Mouse (Mus musculus) stomach, embryonic 16.5 days (tissue): Measurements from ENCODE around the gene Cdkal1. TPM values are rescaled to one million over a fixed set of nuclear protein-coding genes. Genes with fewer than 3 reads are reported as not detected.

Experiments used
- ATAC-seq: fragments of 200-750 bp; cut with Nextera tagmentation; 2 replicates; pipeline ENCODE4 v1.8.0; 2017; ENCODE audit warnings: moderate number of reproducible peaks, moderate TSS enrichment; ENCODE audit not compliant: insufficient read depth, low FRiP score
- H3K27ac ChIP-seq: fragments of 300-500 bp; sonication (generic); 2 replicates; pipeline ENCODE4 v1.5.1; 2014; ENCODE audit warnings: low read length
- H3K27me3 ChIP-seq: fragments of 300-500 bp; sonication (generic); 2 replicates; pipeline ENCODE4 v1.6.1; 2014; ENCODE audit warnings: low read length, control low read depth, mixed read lengths; ENCODE audit not compliant: control insufficient read depth, insufficient read depth
- H3K36me3 ChIP-seq: fragments of 300-500 bp; sonication (generic); 2 replicates; pipeline ENCODE4 v1.6.1; 2014; ENCODE audit warnings: low read length; ENCODE audit not compliant: control insufficient read depth, insufficient read depth
- H3K4me1 ChIP-seq: fragments of 300-500 bp; sonication (generic); 2 replicates; pipeline ENCODE4 v1.6.1; 2014; ENCODE audit warnings: low read length, control low read depth, mixed read lengths; ENCODE audit not compliant: control insufficient read depth, insufficient read depth
- H3K4me2 ChIP-seq: fragments of 300-500 bp; sonication (generic); 2 replicates; pipeline ENCODE4 v1.6.1; 2014; ENCODE audit warnings: low read depth, low read length, mixed read lengths
- H3K4me3 ChIP-seq: fragments of 300-500 bp; sonication (generic); replicated peaks from 2 replicates; pipeline ENCODE4 v1.5.1; 2014; ENCODE audit warnings: mild to moderate bottlenecking, low read length
- H3K9ac ChIP-seq: fragments of 300-500 bp; sonication (generic); 2 replicates; pipeline ENCODE4 v1.6.1; 2014; ENCODE audit warnings: low read length
- H3K9me3 ChIP-seq: fragments of 300-500 bp; sonication (generic); replicated peaks from 2 replicates; pipeline ENCODE4 v1.6.1; 2016; ENCODE audit warnings: low read length, control low read depth; ENCODE audit not compliant: control insufficient read depth
- WGBS: fragments of 180-500 bp; shearing (Covaris S2); extraction: QIAGEN DNeasy Blood & Tissue Kit; methylation state at CpG from one replicate; pipeline ENCODE4 v1.1.7; 2014; 5-methylcytosine and 5-hydroxymethylcytosine counted together
- polyA plus RNA-seq: library from polyadenylated mRNA; unstranded; fragments of >200 nt; fragmentation: Nextera tagmentation; extraction: Ambion mirVana; gene quantifications from 2 replicates; pipeline ENCODE4 v1.2.1, GENCODE M21; 2015

Gene Cdkal1
- polyA plus RNA-seq, 1 experiment from 2014 or later: 29.8 TPM

GRCm38 (mm10) chr13:29202562-29202961 is 652.9 kb downstream of the Cdkal1 start:
- WGBS: 41% methylated on average over 2 of the region's 2 CpGs
- Histone ChIP-seq H3K27ac (peak overlapping the region; percentile 10; the same call in 1 of the 2 replicates), H3K9me3 (no peaks in the 10 kb centered on the region), H3K36me3 (no peaks in the 10 kb centered on the region), H3K4me1 (peaks cover 10% of the 10 kb centered on the region), H3K4me2 (no peak overlapping the region), H3K4me3 (no peak overlapping the region), H3K27me3 (no peaks in the 10 kb centered on the region), H3K9ac (no peak overlapping the region)
- ATAC-seq: peak; percentile 73

GRCm38 (mm10) chr13:29199679-29200078 is 655.8 kb downstream of the Cdkal1 start:
- no peak overlapping the region for H3K9ac ChIP-seq
- peak overlapping the region; percentile 60; the same call in 1 of the 2 replicates for H3K27ac ChIP-seq
- H3K27me3 ChIP-seq: no peaks in the 10 kb centered on the region
- 33% methylated on average over 6 of the region's 6 CpGs for WGBS
- peak; percentile 57; the same call in 1 of the 2 replicates for ATAC-seq
- no peak overlapping the region for H3K4me2 ChIP-seq
- no peaks in the 10 kb centered on the region for H3K9me3 ChIP-seq
- H3K36me3 ChIP-seq: no peaks in the 10 kb centered on the region
- H3K4me3 ChIP-seq: no peak overlapping the region
- peaks cover 10% of the 10 kb centered on the region for H3K4me1 ChIP-seq

- ATAC-seq: no peak
- WGBS: 42% methylated on average over 9 of the region's 9 CpGs
- Histone ChIP-seq H3K27ac (no peak overlapping the region), H3K4me1 (peaks cover 9% of the 10 kb centered on the region; the same call in 1 of the 2 replicates), H3K4me3 (no peak overlapping the region), H3K27me3 (no peaks in the 10 kb centered on the region), H3K9ac (no peak overlapping the region), H3K9me3 (no peaks in the 10 kb centered on the region), H3K4me2 (no peak overlapping the region), H3K36me3 (no peaks in the 10 kb centered on the region)
Measured at GRCm38 (mm10) chr13:29196798-29197498, 658.5 kb downstream of the Cdkal1 start.

- WGBS: 58% methylated on average over 4 of the region's 4 CpGs
- no peaks in the 10 kb centered on the region for H3K9me3 ChIP-seq
- no peak overlapping the region for H3K9ac ChIP-seq
- H3K27me3 ChIP-seq: no peaks in the 10 kb centered on the region
- no peak overlapping the region for H3K4me3 ChIP-seq
- ATAC-seq: no peak
- no peak overlapping the region for H3K4me2 ChIP-seq
- H3K27ac ChIP-seq: no peak overlapping the region
- no peaks in the 10 kb centered on the region for H3K36me3 ChIP-seq
- H3K4me1 ChIP-seq: peaks cover 9% of the 10 kb centered on the region; the same call in 1 of the 2 replicates
Measured at GRCm38 (mm10) chr13:29195722-29196121, 659.8 kb downstream of the Cdkal1 start.

GRCm38 (mm10) chr13:29194946-29195345 is 660.5 kb downstream of the Cdkal1 start:
- no peak for ATAC-seq
- Histone ChIP-seq H3K27me3 (no peaks in the 10 kb centered on the region), H3K9me3 (no peaks in the 10 kb centered on the region), H3K4me2 (no peak overlapping the region), H3K36me3 (no peaks in the 10 kb centered on the region), H3K4me1 (peaks cover 9% of the 10 kb centered on the region; the same call in 1 of the 2 replicates), H3K4me3 (no peak overlapping the region), H3K27ac (no peak overlapping the region), H3K9ac (no peak overlapping the region)
- 74% methylated on average over 4 of the region's 4 CpGs for WGBS

GRCm38 (mm10) chr13:29192697-29193096 is 662.8 kb downstream of the Cdkal1 start:
- Histone ChIP-seq H3K27me3 (no peaks in the 10 kb centered on the region), H3K36me3 (no peaks in the 10 kb centered on the region), H3K4me1 (0 out of 2 replicates have a peak, but pooled peaks cover 4% of the 10 kb centered on the region), H3K27ac (no peak overlapping the region), H3K9me3 (no peaks in the 10 kb centered on the region), H3K4me2 (no peak overlapping the region), H3K4me3 (no peak overlapping the region), H3K9ac (no peak overlapping the region)
- no peak for ATAC-seq
- 68% methylated on average over 3 of the region's 3 CpGs for WGBS

GRCm38 (mm10) chr13:29190548-29190947 is 664.9 kb downstream of the Cdkal1 start:
- no peak overlapping the region for H3K9ac ChIP-seq

GRCm38 (mm10) chr13:29186748-29187147 is 668.7 kb downstream of the Cdkal1 start:
- Histone ChIP-seq H3K36me3 (no peaks in the 10 kb centered on the region), H3K27me3 (no peaks in the 10 kb centered on the region), H3K4me3 (no peak overlapping the region), H3K9ac (no peak overlapping the region), H3K4me1 (no peaks in the 10 kb centered on the region), H3K4me2 (no peak overlapping the region), H3K27ac (no peak overlapping the region), H3K9me3 (no peaks in the 10 kb centered on the region)
- ATAC-seq: no peak
- 88% methylated on average over 5 of the region's 5 CpGs for WGBS

More at GRCm38 (mm10) chr13:29190548-29190947, 664.9 kb downstream of the Cdkal1 start:
- H3K27ac ChIP-seq: no peak overlapping the region
- H3K9me3 ChIP-seq: no peaks in the 10 kb centered on the region
- H3K4me2 ChIP-seq: no peak overlapping the region
- H3K4me1 ChIP-seq: 0 out of 2 replicates have a peak, but pooled peaks cover 4% of the 10 kb centered on the region
- WGBS: 66% methylated on average over 7 of the region's 7 CpGs
- H3K4me3 ChIP-seq: no peak overlapping the region
- H3K36me3 ChIP-seq: no peaks in the 10 kb centered on the region
- H3K27me3 ChIP-seq: no peaks in the 10 kb centered on the region
- ATAC-seq: no peak

GRCm38 (mm10) chr13:29185545-29185944 is 669.9 kb downstream of the Cdkal1 start:
- Histone ChIP-seq H3K4me1 (no peaks in the 10 kb centered on the region), H3K36me3 (no peaks in the 10 kb centered on the region), H3K9me3 (no peaks in the 10 kb centered on the region), H3K27ac (no peak overlapping the region), H3K27me3 (no peaks in the 10 kb centered on the region), H3K4me3 (no peak overlapping the region), H3K4me2 (no peak overlapping the region), H3K9ac (no peak overlapping the region)
- WGBS: 44% methylated on average over 4 of the region's 4 CpGs
- ATAC-seq: no peak
